Mouse (Mus musculus) cortical plate, adult 2 months (tissue): ENCODE results near the gene Map3k5. TPM values are rescaled to one million over a fixed set of nuclear protein-coding genes. Genes with fewer than 3 reads are reported as not detected.

ENCODE experiments used
- H3K27ac ChIP-seq: fragments of 200-500 bp; 2 replicates; pipeline ENCODE4 v1.5.1; 2012; ENCODE audit warnings: low read length, control low read depth, inconsistent platforms; ENCODE audit not compliant: insufficient read depth
- H3K4me1 ChIP-seq: fragments of 200-500 bp; 2 replicates; pipeline ENCODE4 v1.6.1; 2011; ENCODE audit warnings: low read length; ENCODE audit not compliant: control insufficient read depth, insufficient read depth
- H3K4me3 ChIP-seq: fragments of 200-500 bp; 2 replicates; pipeline ENCODE4 v1.5.1; 2011; ENCODE audit warnings: mild to moderate bottlenecking, low read length, control low read depth; ENCODE audit not compliant: insufficient read depth
- CTCF ChIP-seq: fragments of 200-500 bp; IDR thresholded peaks from 2 replicates; pipeline ENCODE4 v1.5.1; 2011; ENCODE audit warnings: mild to moderate bottlenecking, control low read depth, low read length; ENCODE audit not compliant: insufficient read depth; ENCODE audit errors: extremely low read depth
- POLR2A ChIP-seq: fragments of 200-500 bp; IDR thresholded peaks from 2 replicates; pipeline ENCODE4 v1.6.1; 2011; ENCODE audit warnings: mild to moderate bottlenecking, low read length, control low read depth; ENCODE audit not compliant: insufficient read depth; ENCODE audit errors: extremely low read depth
- polyA plus RNA-seq: library from polyadenylated mRNA; depleted of rRNA; stranded (reverse); fragments of >200 nt; gene quantifications from 2 replicates; pipeline ENCODE4 v1.2.3, GENCODE M21; 2012

Gene Map3k5
- polyA plus RNA-seq, 1 experiment = 17.2 TPM

- Histone ChIP-seq H3K4me3 (no peak overlapping the region), H3K27ac (no peak overlapping the region), H3K4me1 (peaks cover 5% of the 10 kb centered on the region; the same call in 1 of the 2 replicates)
- TF ChIP-seq CTCF = no peak
- no peak for TF ChIP-seq POLR2A
Observed at GRCm38 (mm10) chr10:20001990-20002389, 67.7 kb downstream of the Map3k5 start.

DNA sequence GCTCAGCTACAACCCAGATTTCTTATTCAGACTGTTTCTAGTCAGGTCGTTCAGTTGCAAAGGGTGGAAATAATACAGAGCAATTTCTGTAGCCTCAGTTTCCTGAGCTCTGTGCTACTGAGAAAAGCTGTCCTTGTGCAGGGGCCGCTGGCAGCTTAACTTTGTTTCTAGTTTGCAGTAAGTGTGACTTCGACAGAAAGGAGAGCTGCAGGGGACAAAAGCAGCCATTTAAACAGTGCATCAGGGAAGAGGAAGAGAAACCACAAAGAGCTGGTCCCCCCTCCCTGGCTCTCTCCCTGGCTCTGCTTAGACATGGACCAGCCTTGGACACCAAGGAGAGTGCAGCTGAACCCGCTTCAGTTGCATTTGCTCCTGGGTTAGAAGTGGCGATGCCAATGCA is 68.7 kb downstream of the Map3k5 start:
- H3K4me1 ChIP-seq = peaks cover 5% of the 10 kb centered on the region; the same call in 1 of the 2 replicates
- H3K27ac ChIP-seq = no peak overlapping the region
- TF ChIP-seq POLR2A (no peak), CTCF (no peak)
- no peak overlapping the region for H3K4me3 ChIP-seq

GRCm38 (mm10) chr10:20004786-20005185 is 70.5 kb downstream of the Map3k5 start:
- no peak overlapping the region for H3K4me3 ChIP-seq
- TF ChIP-seq CTCF = no peak
- H3K27ac ChIP-seq = no peak overlapping the region
- H3K4me1 ChIP-seq = peaks cover 5% of the 10 kb centered on the region; the same call in 1 of the 2 replicates

GRCm38 (mm10) chr10:20005491-20005952 is 71.2 kb downstream of the Map3k5 start:
- no peak overlapping the region for H3K4me3 ChIP-seq
- no peak overlapping the region for H3K27ac ChIP-seq
- TF ChIP-seq CTCF (no peak), POLR2A (no peak)
- peaks cover 5% of the 10 kb centered on the region; the same call in 1 of the 2 replicates for H3K4me1 ChIP-seq

DNA sequence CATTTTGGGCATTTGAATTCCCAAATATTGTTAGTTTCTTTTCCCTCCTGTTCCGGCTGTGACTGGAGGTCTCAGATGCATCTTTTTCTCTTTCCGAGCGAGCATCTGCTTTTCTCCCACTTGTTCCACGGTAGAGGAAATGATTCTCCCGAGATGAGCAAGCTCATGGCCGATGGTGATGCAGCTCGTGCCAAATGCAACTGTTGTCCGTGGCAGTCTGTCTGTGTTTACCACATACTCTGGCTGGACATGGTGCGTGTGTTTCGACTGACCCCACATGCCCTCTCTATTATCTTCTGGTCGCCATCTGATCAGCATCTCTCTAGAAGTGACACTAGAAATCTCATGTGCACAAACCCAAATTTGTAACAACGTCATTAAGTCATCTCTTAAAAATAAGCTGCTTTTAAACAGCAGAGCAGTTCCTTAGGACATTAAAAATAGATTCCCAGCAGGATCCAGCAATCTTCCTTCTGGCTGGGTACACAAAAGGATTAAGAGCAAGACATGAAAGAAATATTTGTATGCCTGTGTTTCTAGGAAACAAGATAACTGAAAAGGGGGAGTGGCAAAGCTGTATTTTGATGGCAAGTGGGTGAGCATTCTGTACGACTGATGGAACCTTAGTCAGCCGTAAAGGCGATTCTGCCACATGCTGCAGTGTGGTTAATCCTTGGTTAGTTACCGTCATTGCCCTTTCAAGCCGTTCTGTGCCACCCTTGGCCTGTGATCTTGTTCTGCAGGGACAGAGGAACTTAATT is 72.2 kb downstream of the Map3k5 start:
- peak overlapping the region; percentile 4; the same call in 1 of the 2 replicates for H3K4me3 ChIP-seq
- TF ChIP-seq POLR2A (no peak), CTCF (no peak)
- no peak overlapping the region for H3K27ac ChIP-seq
- peaks cover 5% of the 10 kb centered on the region; the same call in 1 of the 2 replicates for H3K4me1 ChIP-seq

DNA sequence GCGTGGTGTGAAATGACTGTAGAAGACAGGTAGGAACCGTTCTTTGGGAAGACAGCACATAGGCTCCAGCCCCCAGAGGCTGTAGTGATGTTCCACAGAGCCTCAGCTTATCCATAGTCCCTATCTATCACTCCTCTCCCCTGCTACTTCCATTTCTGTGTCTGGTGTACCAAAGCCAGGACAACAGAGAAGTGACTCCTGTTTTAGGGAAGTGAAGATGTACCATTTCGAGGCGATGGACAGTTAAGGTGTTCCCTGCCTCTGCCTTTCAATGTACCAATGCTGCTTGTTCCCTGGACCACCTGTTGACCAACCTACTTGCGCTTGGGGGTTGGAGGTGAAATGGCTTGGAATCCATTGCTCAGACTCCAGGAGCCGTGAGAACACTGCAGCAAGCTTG is 75.0 kb downstream of the Map3k5 start:
- no peak for TF ChIP-seq CTCF
- TF ChIP-seq POLR2A = no peak
- Histone ChIP-seq H3K4me3 (no peak overlapping the region), H3K27ac (no peak overlapping the region), H3K4me1 (peaks cover 5% of the 10 kb centered on the region; the same call in 1 of the 2 replicates)

DNA sequence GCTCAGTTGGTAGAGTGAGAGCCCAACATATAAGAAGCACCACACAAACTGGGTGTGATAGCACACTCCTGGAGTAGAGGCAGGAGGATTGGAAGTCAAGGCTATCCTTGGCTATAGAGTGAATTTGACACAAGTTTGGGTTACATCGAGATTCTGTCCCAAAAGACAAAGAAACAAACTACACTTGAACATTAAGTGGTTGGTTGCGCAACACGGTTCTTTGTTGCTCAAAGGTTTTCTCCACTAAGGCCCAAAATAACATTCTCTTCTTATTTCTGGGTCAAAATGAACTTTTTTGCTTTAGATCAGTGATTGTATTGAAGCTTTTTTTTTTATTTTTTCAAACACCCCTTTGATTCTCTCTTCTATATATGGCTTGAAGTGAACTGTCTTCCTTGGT is 75.7 kb downstream of the Map3k5 start:
- TF ChIP-seq CTCF (no peak), POLR2A (no peak)
- Histone ChIP-seq H3K4me1 (peaks cover 5% of the 10 kb centered on the region; the same call in 1 of the 2 replicates), H3K27ac (no peak overlapping the region), H3K4me3 (no peak overlapping the region)

DNA sequence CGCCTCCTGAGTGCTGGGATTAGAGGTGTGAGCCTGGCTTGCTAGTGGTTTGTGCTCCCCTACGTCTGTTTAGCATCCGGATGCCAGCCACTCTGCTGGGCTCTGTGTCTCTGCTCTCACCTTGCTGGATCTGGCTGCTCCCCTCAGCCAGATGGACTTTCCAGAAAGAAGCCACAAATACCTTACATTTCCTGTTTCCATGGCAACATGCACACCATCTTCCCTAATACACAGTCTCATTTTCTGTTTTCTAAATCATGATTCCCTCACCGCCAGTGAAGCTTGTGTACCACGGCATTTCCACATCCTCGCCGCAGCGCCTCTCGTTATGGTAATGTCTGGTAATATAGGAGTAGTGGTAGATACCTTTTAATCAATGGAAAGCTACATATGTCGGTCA is 84.1 kb downstream of the Map3k5 start:
- TF ChIP-seq POLR2A (no peak), CTCF (no peak)
- Histone ChIP-seq H3K4me1 (peaks cover 7% of the 10 kb centered on the region), H3K27ac (no peak overlapping the region), H3K4me3 (no peak overlapping the region)

GRCm38 (mm10) chr10:20018806-20019205 is 84.5 kb downstream of the Map3k5 start:
- no peak overlapping the region for H3K27ac ChIP-seq
- no peak overlapping the region for H3K4me3 ChIP-seq
- peaks cover 7% of the 10 kb centered on the region for H3K4me1 ChIP-seq

GRCm38 (mm10) chr10:20021256-20021655 is 87.0 kb downstream of the Map3k5 start:
- Histone ChIP-seq H3K27ac (no peak overlapping the region), H3K4me3 (no peak overlapping the region), H3K4me1 (peaks cover 7% of the 10 kb centered on the region)
- TF ChIP-seq POLR2A (no peak), CTCF (no peak)

More at GRCm38 (mm10) chr10:20018806-20019205, 84.5 kb downstream of the Map3k5 start:
- TF ChIP-seq CTCF (no peak), POLR2A (no peak)
